Mouse (Mus musculus) left cerebral cortex, postnatal 36 days (tissue): ENCODE data around the gene Fbxo5. TPM values are rescaled to one million over a fixed set of nuclear protein-coding genes. Genes with fewer than 3 reads are reported as not detected.

Experiments
- DNase-seq, 2 experiments: peaks; one replicate each; pipeline ENCODE4 v3.0.0; 2021 to 2022; ENCODE audit warnings: low spot score in 2 of 2, mixed read lengths in 1 of 2
- intact Hi-C: fragments of 180-260 bp; cut with DNase I; formaldehyde crosslinking; loops from one replicate; pipeline ENCODE4 v1.15.1; 2025
- total RNA-seq, 2 experiments: library from RNA; stranded (reverse); gene quantifications; 2 replicates each; pipeline ENCODE4 v1.2.3; 2021

Fbxo5 gene
- total RNA-seq = under 1 TPM; 0.68 to 0.91 TPM

GRCm38 (mm10) chr10:5805243-5805730, at the start of gene Fbxo5:
Fbxo5 (minus strand) TSS chr10:5805600.
- DNase-seq = peak; percentile 98 to 99
- intact Hi-C loops = loop anchor here (1.0 kb wide), 1 partner anchor 18 kb away; the partner anchor contains the start of gene Mtrf1l

- intact Hi-C loops = no loop called here
Measured at GRCm38 (mm10) chr10:5853290-5853868, 48.0 kb upstream of the Fbxo5 start.

GRCm38 (mm10) chr10:5846939-5847338, 41.5 kb upstream of the Fbxo5 start:
- intact Hi-C loops = loop anchor here (10.0 kb wide), 2 partner anchors 188 to 948 kb away; no protein-coding TSS in a partner anchor
- no peak for DNase-seq

More at GRCm38 (mm10) chr10:5853290-5853868, 48.0 kb upstream of the Fbxo5 start:
- peak; percentile 16 to 26 for DNase-seq

GRCm38 (mm10) chr10:5841369-5841768, 36.0 kb upstream of the Fbxo5 start:
- intact Hi-C loops = loop anchor here (10.0 kb wide), 2 partner anchors 193 to 953 kb away; no protein-coding TSS in a partner anchor
- DNase-seq = peak; percentile 11 to 17

GRCm38 (mm10) chr10:5826336-5827025, 21.1 kb upstream of the Fbxo5 start:
- intact Hi-C loops = no loop called here
- no peak for DNase-seq

- intact Hi-C loops = no loop called here
- DNase-seq = no peak
Measured at GRCm38 (mm10) chr10:5824779-5825178, 19.4 kb upstream of the Fbxo5 start.

- intact Hi-C loops = loop anchor here (1.0 kb wide), 1 partner anchor 19 kb away; the partner anchor contains the start of gene Fbxo5
- DNase-seq = peak; percentile 91 to 92
Measured at GRCm38 (mm10) chr10:5823740-5824491, 18.5 kb upstream of the Fbxo5 start, which contains the start of gene Mtrf1l. Mtrf1l (minus strand) TSS chr10:5823910.

- DNase-seq = no peak
- intact Hi-C loops = loop anchor here (1.0 kb wide), 1 partner anchor 18 kb away; the partner anchor contains the start of gene Fbxo5
Measured at GRCm38 (mm10) chr10:5823291-5823739, 17.9 kb upstream of the Fbxo5 start.

GRCm38 (mm10) chr10:5818772-5819171, 13.4 kb upstream of the Fbxo5 start:
- DNase-seq = no peak
- intact Hi-C loops = no loop called here

GRCm38 (mm10) chr10:5815968-5816367, 10.6 kb upstream of the Fbxo5 start:
- intact Hi-C loops = no loop called here
- DNase-seq = no peak

GRCm38 (mm10) chr10:5813724-5814123, 8.3 kb upstream of the Fbxo5 start:
- DNase-seq = no peak
- intact Hi-C loops = no loop called here

GRCm38 (mm10) chr10:5807683-5808082, 2.3 kb upstream of the Fbxo5 start:
- DNase-seq = no peak
- intact Hi-C loops = no loop called here

GRCm38 (mm10) chr10:5806996-5807395, 1.6 kb upstream of the Fbxo5 start:
- intact Hi-C loops = no loop called here
- no peak for DNase-seq

- DNase-seq = no peak
- intact Hi-C loops = no loop called here
Measured at GRCm38 (mm10) chr10:5806416-5806815, 1.0 kb upstream of the Fbxo5 start.

- intact Hi-C loops = loop anchor here (1.0 kb wide), 1 partner anchor 17 kb away; the partner anchor contains the start of gene Mtrf1l
- peak; percentile 91 to 93 for DNase-seq
Measured at GRCm38 (mm10) chr10:5805731-5806307, 419 bp upstream of the Fbxo5 start.

GRCm38 (mm10) chr10:5804691-5805156, 676 bp downstream of the Fbxo5 start:
- no peak for DNase-seq

GRCm38 (mm10) chr10:5803739-5804138, 1.7 kb downstream of the Fbxo5 start:
- DNase-seq = no peak
- intact Hi-C loops = no loop called here

More at GRCm38 (mm10) chr10:5804691-5805156, 676 bp downstream of the Fbxo5 start:
- intact Hi-C loops = loop anchor here (1.0 kb wide), 1 partner anchor 19 kb away; the partner anchor contains the start of gene Mtrf1l

GRCm38 (mm10) chr10:5802866-5803265, 2.5 kb downstream of the Fbxo5 start:
- intact Hi-C loops = no loop called here
- DNase-seq = no peak

GRCm38 (mm10) chr10:5800490-5800889, 4.9 kb downstream of the Fbxo5 start:
- intact Hi-C loops = no loop called here
- DNase-seq = no peak
